Mouse (Mus musculus): ENCODE data around the gene Mical2. TPM values are rescaled to one million over a fixed set of nuclear protein-coding genes. Genes with fewer than 3 reads are reported as not detected.

The Mical2 gene
- total RNA-seq, 2 experiments from 2014 or later: 194 to 214 TPM

- intact Hi-C loops (cut with DNase I): no loop called here
- DNase-seq: no peak
Measured at GRCm38 (mm10) chr7:112207717-112208116, 17.9 kb upstream of the Mical2 start.

- intact Hi-C loops (cut with DNase I): no loop called here
- no peak for DNase-seq
Measured at GRCm38 (mm10) chr7:112208323-112209167, 17.1 kb upstream of the Mical2 start.

DNA sequence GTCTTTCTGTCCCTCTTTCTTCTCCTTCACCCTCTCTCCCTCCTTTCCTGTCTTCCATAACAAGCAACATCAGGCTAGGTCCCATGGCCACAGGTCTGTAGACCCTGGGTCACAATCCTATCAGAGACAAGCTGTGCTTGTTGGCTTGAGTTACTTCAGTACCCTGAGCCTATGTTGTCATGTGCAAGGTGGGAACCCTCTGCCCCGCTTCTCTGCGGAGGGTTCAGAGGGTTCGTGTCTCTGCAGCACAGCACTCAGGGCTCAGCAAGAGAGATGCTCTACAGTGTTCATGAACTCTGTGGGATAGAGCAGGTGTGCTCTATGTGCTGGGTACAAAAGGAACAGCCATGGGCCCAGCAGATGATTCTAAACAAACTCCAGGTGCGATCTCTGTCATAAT lies 16.0 kb upstream of the Mical2 start:
- intact Hi-C loops (cut with DNase I): loop anchor here (5.0 to 10.0 kb wide), 2 partner anchors 118 to 155 kb away; no protein-coding TSS in a partner anchor

DNA sequence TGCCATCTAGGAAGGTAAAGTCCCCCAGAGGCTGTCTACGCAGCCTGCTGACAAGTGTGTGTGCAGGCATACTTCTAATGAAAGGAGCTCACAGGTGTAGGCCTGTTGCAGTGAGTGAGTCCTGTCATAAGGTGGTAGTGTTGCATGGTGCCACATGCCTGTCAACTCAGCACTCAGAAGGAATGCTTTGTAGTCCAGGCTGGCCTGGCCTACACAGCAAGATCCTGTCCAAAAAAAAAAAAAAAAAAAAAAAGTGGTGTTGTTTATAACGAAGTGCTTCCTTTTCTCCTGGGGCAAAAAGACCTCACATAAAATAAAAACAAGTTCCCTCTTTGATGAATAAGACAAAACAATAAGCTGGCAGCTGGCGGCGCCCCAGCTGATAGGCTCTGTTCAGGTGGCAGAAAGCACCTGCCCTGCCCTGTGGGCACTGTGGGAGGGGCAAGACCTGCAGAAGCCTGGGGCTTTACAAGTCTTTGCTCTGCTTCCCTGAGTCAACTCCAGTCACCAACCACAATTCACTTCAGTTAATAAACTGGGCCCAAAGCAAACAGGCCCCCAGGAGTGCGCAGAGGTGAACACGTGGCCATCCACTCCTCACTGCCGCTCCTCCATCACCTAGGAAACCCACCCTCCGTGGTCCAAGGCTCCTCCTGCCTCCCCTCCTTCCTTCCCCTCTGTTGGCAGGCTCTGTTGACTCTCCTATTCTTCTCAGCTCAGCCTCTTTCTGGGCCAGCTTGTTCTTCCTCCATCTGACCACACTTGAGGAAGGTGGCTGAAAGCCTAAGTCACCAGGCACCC lies 12.5 kb upstream of the Mical2 start:
- intact Hi-C loops (cut with DNase I): loop anchor here (5.0 to 10.0 kb wide), 2 partner anchors 114 to 152 kb away; no protein-coding TSS in a partner anchor
- no peak for DNase-seq

More for the DNA sequence above, 16.0 kb upstream of the Mical2 start:
- DNase-seq: no peak

GRCm38 (mm10) chr7:112215871-112216270 lies 9.8 kb upstream of the Mical2 start:
- DNase-seq: no peak
- intact Hi-C loops (cut with DNase I): loop anchor here (10.0 kb wide), 1 partner anchor 149 kb away; no protein-coding TSS in a partner anchor

DNA sequence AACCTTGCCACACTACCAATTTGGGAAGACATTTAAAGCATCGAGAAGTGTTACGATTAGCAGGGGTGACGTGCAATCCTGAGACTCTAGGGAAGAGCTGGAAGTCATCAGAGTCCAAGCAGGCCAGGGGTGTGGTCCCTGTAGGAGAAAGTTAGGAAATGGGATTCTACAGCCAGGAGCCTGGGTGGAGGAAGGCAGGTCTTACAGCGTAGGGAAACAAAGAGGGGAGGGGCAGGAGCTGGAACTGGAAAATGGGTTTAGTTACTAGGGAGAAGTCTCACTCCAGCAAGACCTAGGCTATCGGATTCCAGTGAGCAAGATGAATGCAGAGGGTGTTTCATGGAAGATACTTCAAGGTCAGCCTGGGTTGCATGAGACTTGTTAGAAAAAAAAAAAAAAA lies 8.9 kb upstream of the Mical2 start:
- DNase-seq: no peak
- intact Hi-C loops (cut with DNase I): loop anchor here (10.0 kb wide), 1 partner anchor 148 kb away; no protein-coding TSS in a partner anchor

- intact Hi-C loops (cut with DNase I): loop anchor here (10.0 kb wide), 1 partner anchor 148 kb away; no protein-coding TSS in a partner anchor
- DNase-seq: no peak
Measured at GRCm38 (mm10) chr7:112217208-112217607, 8.4 kb upstream of the Mical2 start.

- DNase-seq: peak in 1 of 2 experiments; percentile 14
- intact Hi-C loops (cut with DNase I): no loop called here
Measured at GRCm38 (mm10) chr7:112222733-112223524, 2.7 kb upstream of the Mical2 start.

- DNase-seq: no peak
- intact Hi-C loops (cut with DNase I): no loop called here
Measured at GRCm38 (mm10) chr7:112224854-112225253, 802 bp upstream of the Mical2 start.

GRCm38 (mm10) chr7:112226446-112227265 lies 1.0 kb downstream of the Mical2 start:
- intact Hi-C loops (cut with DNase I): loop anchor here (2.0 kb wide), 1 partner anchor 34 kb away; no protein-coding TSS in a partner anchor

GRCm38 (mm10) chr7:112227266-112227562 lies 1.6 kb downstream of the Mical2 start:
- peak in 1 of 2 experiments; percentile 11 for DNase-seq
- intact Hi-C loops (cut with DNase I): loop anchor here (2.0 kb wide), 1 partner anchor 34 kb away; no protein-coding TSS in a partner anchor

More at GRCm38 (mm10) chr7:112226446-112227265, 1.0 kb downstream of the Mical2 start:
- peak; percentile 21 to 44 for DNase-seq

DNA sequence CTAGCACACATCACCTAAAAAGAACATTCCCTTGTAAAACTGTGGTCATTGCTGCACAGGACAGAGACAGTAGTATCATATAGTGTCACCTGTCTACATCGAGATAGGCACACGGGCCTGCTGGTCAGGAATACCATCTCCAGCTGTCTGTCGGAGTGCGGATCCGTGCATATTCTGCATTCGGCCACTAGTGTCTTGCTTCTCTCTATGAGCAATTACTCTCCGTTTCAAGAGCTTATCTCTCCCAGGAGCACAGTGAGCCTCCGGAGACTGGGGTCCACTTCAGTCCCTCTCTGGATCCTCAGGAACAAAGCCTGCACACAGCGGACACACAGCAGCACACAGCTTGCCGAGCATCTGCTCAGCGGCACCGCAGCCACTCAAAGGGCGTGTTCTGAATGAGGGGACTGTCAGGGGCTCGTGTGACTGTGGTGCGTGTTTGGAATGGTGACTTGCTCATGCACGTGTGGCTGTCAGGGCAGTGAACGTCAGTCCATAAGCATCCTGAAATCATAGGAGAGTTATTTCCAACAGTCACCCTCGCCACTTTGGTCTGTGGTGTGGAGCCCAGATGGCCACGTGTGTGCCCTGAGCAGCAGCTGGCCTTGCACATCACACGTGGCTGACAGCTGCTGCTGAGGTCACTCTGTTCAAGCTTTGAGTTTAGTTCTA lies 3.3 kb downstream of the Mical2 start:
- intact Hi-C loops (cut with DNase I): no loop called here
- peak; percentile 16 to 27 for DNase-seq

- peak; percentile 45 to 56 for DNase-seq
- intact Hi-C loops (cut with DNase I): no loop called here
Measured at GRCm38 (mm10) chr7:112231731-112232130, 6.1 kb downstream of the Mical2 start.

- no peak for DNase-seq
- intact Hi-C loops (cut with DNase I): no loop called here
Measured at GRCm38 (mm10) chr7:112233345-112234005, 7.8 kb downstream of the Mical2 start.

DNA sequence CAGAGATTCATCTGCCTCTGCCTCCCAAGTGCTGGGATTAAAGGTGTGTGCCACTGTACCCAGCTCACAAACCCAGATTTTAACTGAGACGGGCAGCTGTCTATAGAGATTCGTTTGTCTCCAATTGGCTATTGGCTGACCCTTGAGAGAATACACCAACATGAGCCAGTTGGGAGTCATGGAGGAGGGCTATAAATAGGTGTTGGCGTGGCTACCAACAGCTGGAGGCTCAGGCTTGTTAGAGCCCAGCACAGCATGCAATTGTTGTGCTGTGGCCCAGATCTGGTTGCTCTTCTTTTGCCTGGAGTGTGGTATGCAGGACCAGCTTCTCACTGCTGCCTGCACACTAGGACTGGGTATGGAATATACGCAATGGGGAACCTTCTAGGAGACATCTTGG lies 8.8 kb downstream of the Mical2 start:
- intact Hi-C loops (cut with DNase I): no loop called here
- DNase-seq: no peak

- DNase-seq: no peak
- intact Hi-C loops (cut with DNase I): no loop called here
Measured at GRCm38 (mm10) chr7:112235493-112235892, 9.8 kb downstream of the Mical2 start.

GRCm38 (mm10) chr7:112237211-112237610 lies 11.6 kb downstream of the Mical2 start:
- intact Hi-C loops (cut with DNase I): no loop called here
- no peak for DNase-seq

- intact Hi-C loops (cut with DNase I): no loop called here
- no peak for DNase-seq
Measured at GRCm38 (mm10) chr7:112237868-112238267, 12.2 kb downstream of the Mical2 start.
